Mouse (Mus musculus) lung, postnatal 0 days (tissue): ENCODE measurements at regions not wholly inside any gene's neighbourhood (a gene's known extent, or its start where the extent isn't known, plus 50 kb on each side); places are given as distances from the start of the nearest gene placed in this dataset.
A peak's percentile ranks its signal among the peaks of the same experiment; 100 is the strongest.

Source experiments
- ATAC-seq: fragments of 200-750 bp; cut with Nextera tagmentation; 2 replicates; pipeline ENCODE4 v1.8.0; 2017; ENCODE audit warnings: moderate library complexity
- DNase-seq: peaks from one replicate; pipeline ENCODE4 v3.0.0-alpha.2; 2016; ENCODE audit warnings: low spot score
- H3K27ac ChIP-seq: fragments of 300-500 bp; sonication (generic); 2 replicates; pipeline ENCODE4 v1.5.1; 2014; ENCODE audit warnings: antibody characterized with exemption, mild to moderate bottlenecking, low read length, mixed read lengths
- H3K27me3 ChIP-seq: fragments of 300-500 bp; sonication (generic); replicated peaks from 2 replicates; pipeline ENCODE4 v1.6.1; 2014; ENCODE audit warnings: low read length, mixed read lengths; ENCODE audit not compliant: insufficient read depth
- H3K36me3 ChIP-seq: fragments of 300-500 bp; sonication (generic); 2 replicates; pipeline ENCODE4 v1.6.1; 2014; ENCODE audit warnings: low read length, mixed read lengths; ENCODE audit not compliant: insufficient read depth
- H3K4me1 ChIP-seq: fragments of 300-500 bp; sonication (generic); 2 replicates; pipeline ENCODE4 v1.6.1; 2014; ENCODE audit warnings: antibody characterized with exemption, low read depth, low read length, mixed read lengths; ENCODE audit not compliant: insufficient read depth
- H3K4me2 ChIP-seq: fragments of 300-500 bp; sonication (generic); replicated peaks from 2 replicates; pipeline ENCODE4 v1.6.1; 2014; ENCODE audit warnings: low read depth, mild to moderate bottlenecking, low read length, moderate library complexity, mixed read lengths
- H3K4me3 ChIP-seq: fragments of 300-500 bp; sonication (generic); 2 replicates; pipeline ENCODE4 v1.5.1; 2014; ENCODE audit warnings: low read depth, low read length
- H3K9ac ChIP-seq: fragments of 300-500 bp; sonication (generic); replicated peaks from 2 replicates; pipeline ENCODE4 v1.6.1; 2014; ENCODE audit warnings: low read depth, mild to moderate bottlenecking
- H3K9me3 ChIP-seq: fragments of 300-500 bp; sonication (generic); 2 replicates; pipeline ENCODE4 v1.6.1; 2016; ENCODE audit warnings: low read length, mixed read lengths
- CTCF ChIP-seq: IDR thresholded peaks from 2 replicates; pipeline ENCODE4 v1.5.1; 2016; ENCODE audit warnings: antibody characterized with exemption, mild to moderate bottlenecking
- EP300 ChIP-seq: IDR thresholded peaks from 2 replicates; pipeline ENCODE4 v1.6.1; 2016; ENCODE audit warnings: antibody characterized with exemption, mild to moderate bottlenecking, control low read depth
- WGBS: fragments of 180-500 bp; shearing (Covaris S2); extraction: QIAGEN DNeasy Blood & Tissue Kit; methylation state at CpG from one replicate; pipeline ENCODE4 v1.1.7; 2014; 5-methylcytosine and 5-hydroxymethylcytosine counted together

GRCm38 (mm10) chrX:11956194-11956593 is 204.0 kb downstream of the Bcor start:
- WGBS, result 43% methylated on average over 3 of the region's 3 CpGs
- no peak overlapping the region for H3K9ac ChIP-seq
- H3K4me1 ChIP-seq, result no peaks in the 10 kb centered on the region
- ATAC-seq (0 out of 2 replicates have a peak, but pooled peaks have one; percentile 17), DNase-seq (no peak)
- no peaks in the 10 kb centered on the region for H3K27me3 ChIP-seq
- H3K9me3 ChIP-seq, result no peaks in the 10 kb centered on the region
- no peak overlapping the region for H3K4me2 ChIP-seq
- peak; percentile 70 for TF ChIP-seq EP300
- TF ChIP-seq CTCF, result no peak
- H3K4me3 ChIP-seq, result no peak overlapping the region
- H3K27ac ChIP-seq, result no peak overlapping the region
- H3K36me3 ChIP-seq, result no peaks in the 10 kb centered on the region

- H3K27me3 ChIP-seq, result no peaks in the 10 kb centered on the region
- H3K9ac ChIP-seq, result no peak overlapping the region
- no peaks in the 10 kb centered on the region for H3K9me3 ChIP-seq
- no peak overlapping the region for H3K27ac ChIP-seq
- no peak for ATAC-seq
- DNase-seq, result no peak
- WGBS, result 57% methylated on average over 6 of the region's 6 CpGs
- no peaks in the 10 kb centered on the region for H3K36me3 ChIP-seq
- no peak overlapping the region for H3K4me2 ChIP-seq
- H3K4me1 ChIP-seq, result no peaks in the 10 kb centered on the region
- H3K4me3 ChIP-seq, result no peak overlapping the region
- TF ChIP-seq EP300 (no peak), CTCF (no peak)
Observed at GRCm38 (mm10) chrX:11957011-11957410, 203.1 kb downstream of the Bcor start.

GRCm38 (mm10) chrX:11959871-11960552 is 200.1 kb downstream of the Bcor start:
- no peaks in the 10 kb centered on the region for H3K36me3 ChIP-seq
- TF ChIP-seq EP300, result no peak
- H3K9me3 ChIP-seq, result no peaks in the 10 kb centered on the region
- no peak overlapping the region for H3K4me2 ChIP-seq
- no peak for DNase-seq
- WGBS, result 70% methylated on average over 8 of the region's 8 CpGs
- no peaks in the 10 kb centered on the region for H3K27me3 ChIP-seq
- H3K4me1 ChIP-seq, result no peaks in the 10 kb centered on the region
- no peak overlapping the region for H3K4me3 ChIP-seq
- no peak overlapping the region for H3K9ac ChIP-seq
- no peak for ATAC-seq
- no peak overlapping the region for H3K27ac ChIP-seq

- Histone ChIP-seq H3K36me3 (no peaks in the 10 kb centered on the region), H3K27me3 (no peaks in the 10 kb centered on the region), H3K4me3 (no peak overlapping the region), H3K4me1 (no peaks in the 10 kb centered on the region), H3K9me3 (no peaks in the 10 kb centered on the region), H3K27ac (no peak overlapping the region), H3K9ac (no peak overlapping the region), H3K4me2 (no peak overlapping the region)
- 68% methylated on average over 2 of the region's 2 CpGs for WGBS
- ATAC-seq, result no peak
- TF ChIP-seq CTCF, result no peak
- TF ChIP-seq EP300, result no peak
- no peak for DNase-seq
Observed at GRCm38 (mm10) chrX:11961350-11961749, 198.8 kb downstream of the Bcor start.

- Histone ChIP-seq H3K9me3 (no peaks in the 10 kb centered on the region), H3K27me3 (no peaks in the 10 kb centered on the region), H3K9ac (no peak overlapping the region), H3K4me3 (no peak overlapping the region), H3K4me2 (no peak overlapping the region), H3K27ac (no peak overlapping the region), H3K36me3 (no peaks in the 10 kb centered on the region), H3K4me1 (no peaks in the 10 kb centered on the region)
- DNase-seq (no peak), ATAC-seq (no peak)
- 72% methylated on average over 3 of the region's 3 CpGs for WGBS
- TF ChIP-seq CTCF, result no peak
Observed at GRCm38 (mm10) chrX:11964428-11964827, 195.7 kb downstream of the Bcor start.

- no peaks in the 10 kb centered on the region for H3K36me3 ChIP-seq
- 67% methylated on average over 4 of the region's 4 CpGs for WGBS
- no peak overlapping the region for H3K9ac ChIP-seq
- H3K4me3 ChIP-seq, result no peak overlapping the region
- H3K9me3 ChIP-seq, result no peaks in the 10 kb centered on the region
- no peak overlapping the region for H3K27ac ChIP-seq
- no peaks in the 10 kb centered on the region for H3K27me3 ChIP-seq
- DNase-seq (no peak), ATAC-seq (no peak)
- no peaks in the 10 kb centered on the region for H3K4me1 ChIP-seq
- TF ChIP-seq EP300 (no peak), CTCF (no peak)
- H3K4me2 ChIP-seq, result no peak overlapping the region
Observed at GRCm38 (mm10) chrX:11978679-11979078, 181.5 kb downstream of the Bcor start.

- H3K9me3 ChIP-seq, result no peaks in the 10 kb centered on the region
- no peak overlapping the region for H3K9ac ChIP-seq
- ATAC-seq (no peak), DNase-seq (no peak)
- H3K27me3 ChIP-seq, result no peaks in the 10 kb centered on the region
- TF ChIP-seq EP300, result no peak
- no peak for TF ChIP-seq CTCF
- H3K4me1 ChIP-seq, result no peaks in the 10 kb centered on the region
- H3K36me3 ChIP-seq, result no peaks in the 10 kb centered on the region
- no peak overlapping the region for H3K4me3 ChIP-seq
- no peak overlapping the region for H3K27ac ChIP-seq
- WGBS, result 68% methylated on average over 1 of the region's 1 CpGs
- no peak overlapping the region for H3K4me2 ChIP-seq
Observed at GRCm38 (mm10) chrX:11983276-11983675, 176.9 kb downstream of the Bcor start.
